Comparison of ENCODE assay signal across 8 mouse cellular contexts in genomic region chr9:120493781-120494180, GRCm38 (mm10). TPM values are rescaled to one million over a fixed set of nuclear protein-coding genes. Genes with fewer than 3 reads are reported as not detected.
DNase-seq lines count a peak whose midpoint lies in the region; ATAC-seq and TF ChIP-seq lines count a peak whose summit lies in the region.

No protein-coding gene starts in this region.

- no peak for DNase-seq in left cerebral cortex, adult 2 months (ENCODE audit: extremely low spot score in 1 of 2, low spot score in 2 of 2)
- DNase-seq in left cerebral cortex, postnatal 4 days, result no peak
- DNase-seq in forebrain, embryonic 10.5 days (ENCODE audit: extremely low spot score, low spot score), result no peak
- no peak for DNase-seq in limb, embryonic 14.5 days (ENCODE audit: low spot score)
- DNase-seq in retina, postnatal 1 day, result no peak
- DNase-seq in kidney, postnatal 14 days, result no peak
- no peak for DNase-seq in lung, adult 2 months

- H3K9me3 ChIP-seq in forebrain, embryonic 10.5 days, result no peaks in the 10 kb centered on the region
- no peaks in the 10 kb centered on the region for H3K9me3 ChIP-seq in limb, embryonic 14.5 days (ENCODE audit: control insufficient read depth, low read length)

- H3K27me3 ChIP-seq in forebrain, embryonic 10.5 days (ENCODE audit: poor library complexity, severe bottlenecking), result no peaks in the 10 kb centered on the region
- no peaks in the 10 kb centered on the region for H3K27me3 ChIP-seq in limb, embryonic 14.5 days (ENCODE audit: control insufficient read depth, insufficient read depth, low read length)

- TF ChIP-seq POLR2A in limb, embryonic 14.5 days (IDR thresholded peaks at IDR 0.05; ENCODE audit: borderline replicate concordance, extremely low read depth, insufficient read depth, insufficient read length), result no peak
- no peak for TF ChIP-seq POLR2A in olfactory bulb, adult 2 months (IDR thresholded peaks at IDR 0.05; ENCODE audit: insufficient read depth, low read depth, low read length)
- TF ChIP-seq POLR2A in lung, adult 2 months (IDR thresholded peaks at IDR 0.05; ENCODE audit: borderline replicate concordance, extremely low read depth, low read depth, low read length), result no peak

- peak overlapping the region; percentile 59; the same call in 1 of the 2 replicates for H3K27ac ChIP-seq in left cerebral cortex, adult 2 months
- H3K27ac ChIP-seq in forebrain, embryonic 10.5 days, result peak overlapping the region; percentile 100
- peak overlapping the region; percentile 27; the same call in 1 of the 2 replicates for H3K27ac ChIP-seq in limb, embryonic 14.5 days (replicated peaks; ENCODE audit: low read depth, low read length)
- no peak overlapping the region for H3K27ac ChIP-seq in olfactory bulb, adult 2 months (ENCODE audit: insufficient read depth, low read depth, low read length)

- H3K4me1 ChIP-seq in forebrain, embryonic 10.5 days, result peaks cover 24% of the 10 kb centered on the region
- H3K4me1 ChIP-seq in limb, embryonic 14.5 days (ENCODE audit: control insufficient read depth, insufficient read depth, low read length), result 0 out of 2 replicates have a peak, but pooled peaks cover 6% of the 10 kb centered on the region
- H3K4me1 ChIP-seq in olfactory bulb, adult 2 months (ENCODE audit: control insufficient read depth, insufficient read depth, low read length), result peaks cover 10% of the 10 kb centered on the region
- peaks cover 2% of the 10 kb centered on the region; the same call in 1 of the 2 replicates for H3K4me1 ChIP-seq in lung, adult 2 months (ENCODE audit: control insufficient read depth, insufficient read depth, low read length)

- intact Hi-C loops in left cerebral cortex, adult 2 months (cut with DNase I), result loop anchor here (5.0 kb wide), 1 partner anchor 311 kb away; no protein-coding TSS in a partner anchor
- intact Hi-C loops in left cerebral cortex, postnatal 4 days (cut with DNase I), result no loop called here

- H3K9ac ChIP-seq in limb, embryonic 14.5 days (ENCODE audit: low read depth, low read length, severe bottlenecking), result peak overlapping the region; percentile 96

- WGBS in forebrain, embryonic 10.5 days, result 88% methylated on average over 12 of the region's 12 CpGs
- WGBS in limb, embryonic 14.5 days, result 67% methylated on average over 12 of the region's 12 CpGs
- 13% methylated on average over 12 of the region's 12 CpGs for WGBS in olfactory bulb, adult 2 months
- WGBS in lung, adult 2 months, result 66% methylated on average over 12 of the region's 12 CpGs

- H3K4me2 ChIP-seq in limb, embryonic 14.5 days (replicated peaks; ENCODE audit: low read depth, low read length, severe bottlenecking), result peak overlapping the region; percentile 81

- TF ChIP-seq CTCF in left cerebral cortex, adult 2 months (IDR thresholded peaks at IDR 0.05), result no peak
- TF ChIP-seq CTCF in olfactory bulb, adult 2 months (IDR thresholded peaks at IDR 0.05; ENCODE audit: insufficient read depth, low read depth, low read length), result no peak
- TF ChIP-seq CTCF in lung, adult 2 months (IDR thresholded peaks at IDR 0.05; ENCODE audit: insufficient read depth, low read length), result no peak

- ATAC-seq in limb, embryonic 14.5 days (ENCODE audit: low FRiP score, low read depth), result no peak

- H3K36me3 ChIP-seq in forebrain, embryonic 10.5 days (replicated peaks), result peaks cover 36% of the 10 kb centered on the region
- H3K36me3 ChIP-seq in limb, embryonic 14.5 days (ENCODE audit: control insufficient read depth, insufficient read depth, low read length), result peaks cover 27% of the 10 kb centered on the region

- peak overlapping the region; percentile 85 for H3K4me3 ChIP-seq in left cerebral cortex, adult 2 months
- peak overlapping the region; percentile 100 for H3K4me3 ChIP-seq in forebrain, embryonic 10.5 days
- peak overlapping the region; percentile 99 for H3K4me3 ChIP-seq in limb, embryonic 14.5 days (replicated peaks; ENCODE audit: low read length)
- H3K4me3 ChIP-seq in olfactory bulb, adult 2 months (ENCODE audit: insufficient read depth, low read depth, low read length), result peak overlapping the region; percentile 30
- H3K4me3 ChIP-seq in lung, adult 2 months (replicated peaks; ENCODE audit: extremely low read depth, low read depth, low read length), result no peak overlapping the region

RNA-seq across cellular contexts. Expression of gene Eif1b, which starts 1.7 kb away (rescaled TPM):
- 100 to 1,000 TPM; 159 to 176 TPM for total RNA-seq in left cerebral cortex, adult 2 months (2021)
- 100 to 1,000 TPM; 229 to 238 TPM for total RNA-seq in left cerebral cortex, postnatal 4 days (2021)
- 272 TPM in 2 replicates for polyA plus RNA-seq in forebrain, embryonic 10.5 days (2016; fragmentation: Nextera tagmentation; extraction: Ambion mirVana)
- 96.3 and 101 TPM in 2 replicates for polyA plus RNA-seq in limb, embryonic 14.5 days (2012; rRNA removed)
- polyA plus RNA-seq in limb, embryonic 14.5 days (2014; fragmentation: Nextera tagmentation; extraction: Ambion mirVana), result 171 and 191 TPM in 2 replicates
- polyA plus RNA-seq in olfactory bulb, adult 2 months (2012; ENCODE audit: insufficient read depth, insufficient read length, low replicate concordance, missing spikeins), result not detected in 2 replicates
- polyA plus RNA-seq in lung, adult 2 months (2012; rRNA removed), result 31.4 and 45.8 TPM in 2 replicates

RNA-seq across cellular contexts. Expression of gene Entpd3, which starts 45.8 kb away (rescaled TPM):
- 1 to 10 TPM; 4.9 to 8.1 TPM for total RNA-seq in left cerebral cortex, adult 2 months (2021)
- total RNA-seq in left cerebral cortex, postnatal 4 days (2021), result 1 to 10 TPM; 5.4 to 5.6 TPM
- 0.16 and 0.33 TPM in 2 replicates for polyA plus RNA-seq in forebrain, embryonic 10.5 days (2016; fragmentation: Nextera tagmentation; extraction: Ambion mirVana)
- polyA plus RNA-seq in limb, embryonic 14.5 days (2012; rRNA removed), result 4.5 and 4.9 TPM in 2 replicates
- 2.2 and 2.4 TPM in 2 replicates for polyA plus RNA-seq in limb, embryonic 14.5 days (2014; fragmentation: Nextera tagmentation; extraction: Ambion mirVana)
- polyA plus RNA-seq in olfactory bulb, adult 2 months (2012; ENCODE audit: insufficient read depth, insufficient read length, low replicate concordance, missing spikeins), result not detected in 2 replicates
- 3.7 and 5.7 TPM in 2 replicates for polyA plus RNA-seq in lung, adult 2 months (2012; rRNA removed)

Comparison
In these comparisons a context has a peak if more than half of its experiments do, and no peak if none do; other contexts are left out.
1. RNA of gene Eif1b, which starts 1.7 kb away (polyA plus RNA-seq): 272 TPM in forebrain, embryonic 10.5 days, 96.3 to 191 TPM in limb, embryonic 14.5 days and 31.4 to 45.8 TPM in lung, adult 2 months; not detected in olfactory bulb, adult 2 months; every median in the first group is over 10 times any median in the second.